Mouse (Mus musculus) kidney, postnatal 36 days (tissue): Measurements from ENCODE around the gene Cym.
A peak's percentile ranks its signal among the peaks of the same experiment; 100 is the strongest.

ENCODE experiments used
- DNase-seq, 2 experiments: peaks; one replicate each; pipeline ENCODE4 v3.0.0; 2021 to 2022; ENCODE audit warnings: mixed read lengths in 2 of 2

Gene Cym

DNA sequence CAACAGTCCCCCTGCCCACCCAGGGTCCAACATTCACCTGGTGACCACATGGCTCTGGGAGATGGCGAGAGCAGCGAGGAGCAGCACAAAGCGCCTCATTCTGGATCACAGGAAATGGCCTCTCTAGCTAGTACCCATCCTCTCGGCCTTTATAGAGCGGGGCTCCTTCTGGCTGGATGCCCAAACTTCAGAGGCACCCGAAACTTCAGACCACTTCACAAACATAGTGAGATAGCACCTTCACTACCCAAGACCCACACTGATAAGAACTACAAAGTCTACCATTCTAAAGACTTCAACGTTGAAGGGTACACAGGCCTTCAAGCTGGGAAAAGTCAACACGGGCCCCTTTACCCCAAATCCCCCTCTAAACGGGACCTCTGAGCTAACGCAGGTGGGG lies at the start of gene Cym:
TSS of gene Cym (minus strand) at position 125 of the 400 bp plus-strand sequence.
- DNase-seq: no peak

GRCm38 (mm10) chr3:107266814-107267345 lies 45.3 kb upstream of the Cym start:
- no peak for DNase-seq

GRCm38 (mm10) chr3:107261851-107262165 lies 40.3 kb upstream of the Cym start:
- DNase-seq: peak in 1 of 2 experiments; percentile 29

- DNase-seq: peak in 1 of 2 experiments; percentile 23
These were observed 39.7 kb upstream of the Cym start for GRCm38 (mm10) chr3:107260956-107261850.

GRCm38 (mm10) chr3:107257924-107258323 lies 36.4 kb upstream of the Cym start:
- DNase-seq: no peak

DNA sequence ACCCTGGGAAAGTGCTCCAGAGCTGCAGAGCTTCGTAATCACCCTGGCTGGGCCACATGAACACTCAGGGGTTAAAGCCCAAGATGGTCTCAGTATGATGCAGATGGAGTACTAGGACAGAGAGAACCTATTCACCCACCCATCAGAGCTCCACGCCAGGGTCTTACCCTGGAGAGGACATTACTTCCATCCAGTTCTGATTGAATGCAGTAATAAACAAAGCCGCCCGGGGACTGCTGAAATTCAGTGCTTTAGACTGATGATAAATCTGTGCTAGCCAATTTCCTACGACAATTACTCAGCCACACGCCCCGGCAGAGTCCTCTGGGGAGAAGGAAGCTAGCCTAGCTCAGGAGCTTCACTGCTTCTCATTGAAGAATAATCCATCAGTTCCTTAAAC lies 35.2 kb upstream of the Cym start:
- no peak for DNase-seq

DNA sequence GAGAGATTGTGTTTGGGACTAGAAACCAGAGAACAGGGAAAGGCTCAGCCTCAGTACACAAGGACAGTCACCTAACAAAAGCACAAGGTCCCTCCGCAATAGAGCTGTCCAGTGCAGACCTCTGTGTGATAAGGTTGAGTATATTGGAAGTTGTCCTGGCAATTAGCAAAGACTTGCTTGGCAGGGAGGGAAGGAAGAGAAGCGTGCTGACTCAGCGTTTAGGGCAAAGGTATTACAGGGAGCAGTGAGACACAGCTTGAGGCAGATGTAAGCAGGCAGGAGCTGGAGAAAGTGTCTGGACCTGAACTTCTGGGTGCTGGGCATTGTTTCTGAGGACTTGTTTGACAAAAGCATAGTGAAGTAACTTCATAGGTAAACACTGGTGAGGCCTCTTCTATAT lies 34.5 kb upstream of the Cym start:
- DNase-seq: no peak

- DNase-seq: no peak
These were observed 32.4 kb upstream of the Cym start for GRCm38 (mm10) chr3:107253925-107254324.

DNA sequence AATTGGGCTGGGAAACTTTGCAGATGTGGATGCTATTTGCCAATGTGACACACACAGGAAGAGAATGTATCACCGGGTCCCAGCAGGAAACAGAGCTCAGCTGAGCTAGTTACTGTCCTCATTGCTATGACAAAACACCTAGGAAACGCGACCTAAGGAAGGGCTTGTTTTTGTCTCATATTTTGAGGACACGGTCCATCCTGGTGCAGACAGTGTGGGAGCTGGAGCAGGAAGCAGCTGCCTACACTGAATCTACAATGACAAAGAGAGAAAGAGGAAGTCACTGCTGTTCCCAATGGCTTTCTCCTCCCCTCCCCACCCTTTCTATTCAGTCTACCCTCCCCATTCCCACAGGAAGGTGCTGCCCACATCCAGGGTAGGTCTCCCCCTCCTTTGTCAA lies 30.5 kb upstream of the Cym start:
- DNase-seq: peak in 1 of 2 experiments; percentile 29

- DNase-seq: no peak
These were observed 28.8 kb upstream of the Cym start for GRCm38 (mm10) chr3:107250320-107250719.

DNA sequence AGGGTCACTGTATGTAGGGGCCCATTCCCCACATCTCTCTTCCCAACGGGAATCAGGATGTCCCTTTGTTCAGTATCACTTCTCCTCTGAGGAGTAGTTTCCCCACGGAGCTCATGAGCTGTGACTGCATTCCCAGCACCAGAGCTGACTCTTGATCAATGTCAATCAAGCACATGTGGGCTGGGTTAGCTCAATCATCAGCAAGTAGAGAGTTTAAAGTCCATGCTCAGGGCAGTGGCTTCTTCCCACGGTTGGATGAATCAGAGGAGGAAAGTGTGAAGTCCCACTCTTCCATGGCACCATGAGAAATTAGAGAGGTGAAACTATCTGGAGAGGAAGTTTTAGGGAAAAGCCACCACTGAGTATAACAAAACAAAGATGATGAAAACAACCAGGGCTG lies 27.5 kb upstream of the Cym start:
- DNase-seq: peak; percentile 63 to 68

DNA sequence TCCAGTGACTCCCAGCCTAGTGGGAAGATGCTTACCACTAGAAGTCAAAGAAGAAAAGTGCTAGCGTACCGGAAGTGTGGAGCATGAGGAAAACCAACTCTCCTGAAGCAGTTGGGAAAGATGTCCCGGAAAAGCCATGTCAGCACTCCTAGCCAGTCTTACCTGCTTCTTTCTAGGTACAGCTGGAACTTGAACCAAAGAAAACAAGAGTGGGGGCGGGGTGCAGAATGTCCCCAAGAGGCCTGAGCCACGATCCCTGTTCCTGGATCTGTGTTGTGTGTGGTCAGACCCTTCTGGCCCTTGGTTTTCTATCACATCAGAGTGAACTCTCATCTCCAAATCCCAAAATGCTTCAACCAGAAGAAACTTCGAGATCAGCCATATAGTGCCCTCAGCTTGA lies 25.3 kb upstream of the Cym start:
- DNase-seq: peak in 1 of 2 experiments; percentile 65

GRCm38 (mm10) chr3:107241389-107242094 lies 20.0 kb upstream of the Cym start:
- peak; percentile 42 to 74 for DNase-seq

DNA sequence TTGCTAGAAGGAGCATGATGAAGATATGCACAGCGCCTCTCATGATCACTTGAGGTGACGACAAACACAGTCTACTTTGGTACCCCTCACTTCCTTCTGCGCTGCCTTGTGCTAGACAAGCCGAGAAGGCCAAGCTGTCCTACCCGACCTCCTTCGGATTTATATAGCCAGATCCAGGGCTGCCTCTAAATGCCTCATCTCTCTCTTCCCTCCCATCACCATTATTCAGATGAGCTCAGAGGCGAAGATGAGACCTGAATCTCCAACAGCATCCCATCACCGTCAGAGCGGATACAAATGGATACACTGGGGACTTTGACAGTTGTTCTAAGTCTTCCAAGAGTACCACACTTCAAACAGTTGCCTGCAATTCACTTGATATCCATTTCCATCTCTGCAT lies 18.1 kb upstream of the Cym start, which contains the start of gene Prok1:
TSS of gene Prok1 (minus strand) at position 101 of the 400 bp plus-strand sequence.
- DNase-seq: no peak

- DNase-seq: peak in 1 of 2 experiments; percentile 58
These were observed 17.0 kb upstream of the Cym start for GRCm38 (mm10) chr3:107238471-107238980.

DNA sequence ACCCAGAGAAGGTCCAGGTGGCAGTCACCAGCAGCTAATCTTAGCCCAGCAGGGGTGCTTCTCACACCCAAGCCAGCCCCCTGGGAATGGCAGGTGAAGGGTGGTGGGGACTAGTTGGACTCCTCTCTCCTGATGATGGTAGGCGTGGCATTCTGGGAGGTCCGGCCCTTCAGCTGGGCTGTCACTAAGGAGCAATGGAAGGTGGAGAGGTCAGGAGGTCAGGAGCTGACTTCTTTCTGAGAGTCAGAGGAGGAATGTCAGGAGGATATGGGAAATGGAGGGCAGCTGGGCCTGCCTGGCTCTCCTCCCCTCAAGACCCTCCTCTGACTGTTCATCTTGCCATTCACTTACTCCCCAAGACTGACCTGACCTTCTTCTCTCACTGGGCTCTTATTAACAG lies 16.5 kb upstream of the Cym start:
- peak in 1 of 2 experiments; percentile 59 for DNase-seq

- no peak for DNase-seq
These were observed 12.4 kb upstream of the Cym start for GRCm38 (mm10) chr3:107233945-107234344.

- peak; percentile 68 to 87 for DNase-seq
These were observed 11.8 kb upstream of the Cym start for GRCm38 (mm10) chr3:107233351-107233813.

DNA sequence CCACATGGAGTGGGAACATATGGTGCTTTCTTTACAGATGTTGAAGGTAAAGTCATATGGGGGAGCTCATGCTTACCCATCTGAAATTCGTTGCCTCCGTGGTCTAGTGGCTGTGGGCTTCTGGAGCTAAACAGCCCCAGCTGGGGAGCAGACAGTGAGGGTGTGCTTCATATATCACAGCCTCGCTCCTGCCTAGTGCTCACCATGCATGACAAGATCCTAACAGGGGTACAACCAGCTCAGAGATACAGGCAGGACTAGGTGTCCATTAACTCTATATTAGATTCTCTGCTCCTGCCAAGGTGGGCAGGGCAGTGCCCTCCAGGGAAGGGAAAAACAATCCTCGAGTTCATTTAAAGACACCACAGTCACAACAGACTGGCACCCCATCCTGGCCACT lies 9.7 kb upstream of the Cym start:
- DNase-seq: no peak

GRCm38 (mm10) chr3:107230527-107230926 lies 9.0 kb upstream of the Cym start, which contains the start of gene A630076J17Rik:
Gene A630076J17Rik (plus strand): TSS chr3:107230614.
- DNase-seq: peak; percentile 22 to 24

GRCm38 (mm10) chr3:107229822-107230221 lies 8.3 kb upstream of the Cym start:
- DNase-seq: no peak

GRCm38 (mm10) chr3:107229221-107229620 lies 7.7 kb upstream of the Cym start:
- DNase-seq: no peak

GRCm38 (mm10) chr3:107225820-107226219 lies 4.3 kb upstream of the Cym start:
- DNase-seq: no peak
